Mouse (Mus musculus) limb, embryonic 12.5 days (tissue): ENCODE data around the gene Sardh. TPM values are rescaled to one million over a fixed set of nuclear protein-coding genes. Genes with fewer than 3 reads are reported as not detected.
A peak's percentile ranks its signal among the peaks of the same experiment; 100 is the strongest.

Experiments
- ATAC-seq: fragments of 200-750 bp; cut with Nextera tagmentation; 2 replicates; pipeline ENCODE4 v1.8.0; 2017; ENCODE audit warnings: low read depth, moderate TSS enrichment; ENCODE audit not compliant: insufficient number of reproducible peaks, insufficient read depth, low FRiP score, low TSS enrichment
- H3K27ac ChIP-seq: fragments of 300-500 bp; sonication (generic); 2 replicates; pipeline ENCODE4 v1.5.1; 2016; ENCODE audit warnings: mild to moderate bottlenecking, moderate library complexity
- H3K27me3 ChIP-seq: fragments of 300-500 bp; sonication (generic); 2 replicates; pipeline ENCODE4 v1.6.1; 2016; ENCODE audit warnings: mild to moderate bottlenecking, moderate library complexity
- H3K36me3 ChIP-seq: fragments of 300-500 bp; sonication (generic); 2 replicates; pipeline ENCODE4 v1.6.1; 2016; ENCODE audit warnings: mild to moderate bottlenecking, moderate library complexity
- H3K4me1 ChIP-seq: fragments of 300-500 bp; sonication (generic); replicated peaks from 2 replicates; pipeline ENCODE4 v1.6.1; 2016
- H3K4me2 ChIP-seq: fragments of 300-500 bp; sonication (generic); 2 replicates; pipeline ENCODE4 v1.6.1; 2016; ENCODE audit warnings: mild to moderate bottlenecking, moderate library complexity
- H3K4me3 ChIP-seq: fragments of 300-500 bp; sonication (generic); replicated peaks from 2 replicates; pipeline ENCODE4 v1.5.1; 2016; ENCODE audit warnings: mild to moderate bottlenecking
- H3K9ac ChIP-seq: fragments of 300-500 bp; sonication (generic); replicated peaks from 2 replicates; pipeline ENCODE4 v1.6.1; 2016; ENCODE audit warnings: mild to moderate bottlenecking, moderate library complexity
- H3K9me3 ChIP-seq: fragments of 300-500 bp; sonication (generic); 2 replicates; pipeline ENCODE4 v1.6.1; 2016; ENCODE audit warnings: mild to moderate bottlenecking, moderate library complexity
- WGBS: fragments of 180-500 bp; shearing (Covaris S2); methylation state at CpG from one replicate; pipeline ENCODE4 v1.1.7; 2016; 5-methylcytosine and 5-hydroxymethylcytosine counted together
- polyA plus RNA-seq: library from polyadenylated mRNA; unstranded; fragments of >200 nt; fragmentation: Nextera tagmentation; extraction: Ambion mirVana; gene quantifications from 2 replicates; pipeline ENCODE4 v1.2.1, GENCODE M21; 2016

Gene Sardh
- polyA plus RNA-seq, result 4.3 and 6.0 TPM in 2 replicates

DNA sequence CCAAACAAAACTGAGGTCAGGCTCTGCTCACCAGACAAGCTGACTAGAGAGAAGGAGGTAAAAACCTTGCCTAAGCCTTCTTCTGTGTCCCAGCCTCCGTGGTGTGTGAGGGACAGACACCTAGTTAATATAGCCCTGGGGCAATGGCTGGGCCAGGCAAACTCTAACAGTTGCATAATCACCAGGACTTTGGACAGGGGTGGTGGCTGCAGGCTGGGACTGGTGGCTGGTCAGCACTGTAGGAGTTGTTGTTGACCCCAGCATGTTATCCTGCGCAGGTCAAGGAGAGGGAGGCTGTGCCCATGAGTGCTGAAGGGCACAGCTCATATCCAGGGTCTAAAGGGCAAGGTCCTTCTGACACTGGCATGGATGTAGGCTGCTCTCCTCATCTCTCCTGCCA is at the start of gene Sardh:
Sardh (minus strand) TSS at position 127 of the 400 bp plus-strand sequence.
- H3K36me3 ChIP-seq, result no peaks in the 10 kb centered on the region
- ATAC-seq, result no peak
- no peak within 1 kb of the TSS for H3K9ac ChIP-seq
- peaks cover 13% of the 10 kb centered on the region for H3K4me1 ChIP-seq
- H3K27me3 ChIP-seq, result no peaks in the 10 kb centered on the region
- H3K9me3 ChIP-seq, result no peaks in the 10 kb centered on the region
- H3K4me2 ChIP-seq, result peak within 1 kb of the TSS; percentile 21; the same call in 1 of the 2 replicates
- WGBS, result 72% methylated on average over 2 of the region's 2 CpGs
- H3K27ac ChIP-seq, result peak within 1 kb of the TSS; percentile 50; the same call in 1 of the 2 replicates
- H3K4me3 ChIP-seq, result no peak within 1 kb of the TSS

DNA sequence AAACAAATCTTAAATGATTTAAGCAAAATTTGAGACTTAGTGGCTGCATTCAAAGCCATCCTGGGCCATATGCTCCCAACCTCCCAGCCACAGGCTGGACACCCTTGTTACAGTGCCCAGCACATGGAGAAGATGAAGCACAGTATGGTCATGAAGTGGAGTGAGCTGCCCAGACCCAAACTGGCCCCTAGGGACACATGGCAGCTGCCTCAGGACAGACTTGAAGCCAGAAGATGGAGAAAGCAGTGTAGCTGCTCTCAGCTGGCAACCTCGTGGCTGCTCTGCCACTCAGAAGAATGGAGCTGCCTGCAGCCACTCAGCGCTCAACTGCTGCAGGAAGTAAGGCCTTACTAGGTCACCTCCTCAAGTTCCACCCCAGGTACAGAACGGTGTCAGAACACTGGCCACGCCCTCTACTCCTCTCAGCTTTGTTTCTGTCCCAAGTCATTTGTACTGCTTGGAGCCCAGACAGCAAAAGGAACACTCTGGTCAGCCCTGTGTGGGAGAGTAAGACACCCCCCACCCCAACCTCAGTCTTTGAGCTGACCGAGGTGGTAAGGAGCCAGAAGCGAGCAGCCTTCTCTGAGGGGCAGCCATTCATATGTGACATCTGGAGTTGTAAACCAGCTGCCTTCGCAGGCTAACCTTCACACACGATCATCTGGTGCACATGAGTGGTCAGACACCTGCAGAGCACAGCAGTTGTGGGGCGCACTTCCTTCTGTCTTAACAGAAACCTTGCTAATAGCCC is 48.7 kb upstream of the Sardh start:
- Histone ChIP-seq H3K36me3 (peaks cover 26% of the 10 kb centered on the region), H3K4me1 (peaks cover 25% of the 10 kb centered on the region), H3K9me3 (no peaks in the 10 kb centered on the region), H3K9ac (no peak overlapping the region), H3K27me3 (no peaks in the 10 kb centered on the region), H3K4me2 (no peak overlapping the region), H3K27ac (0 out of 2 replicates have a peak overlapping the region, but pooled peaks have one; percentile 42), H3K4me3 (no peak overlapping the region)
- WGBS, result 39% methylated on average over 9 of the region's 9 CpGs
- ATAC-seq, result no peak

DNA sequence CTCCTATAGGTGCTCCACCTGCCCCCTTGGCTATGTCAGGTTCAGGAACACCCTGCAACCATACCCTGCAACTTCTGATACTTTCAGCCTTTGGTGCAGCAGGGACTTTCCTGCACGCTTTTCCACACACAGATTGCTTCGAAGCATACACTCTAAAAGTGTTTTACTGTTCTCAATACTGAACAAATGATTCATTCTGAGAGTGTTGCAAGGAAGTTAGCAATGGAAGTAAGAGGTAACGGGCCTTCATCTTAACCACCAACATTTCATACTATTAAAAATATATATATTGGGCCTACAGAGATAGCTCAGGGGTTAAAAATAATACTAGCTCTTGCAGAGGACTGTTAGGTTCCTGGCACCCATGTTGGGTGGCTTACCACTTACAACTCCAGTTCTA is 46.6 kb upstream of the Sardh start:
- Histone ChIP-seq H3K9me3 (no peaks in the 10 kb centered on the region), H3K27me3 (no peaks in the 10 kb centered on the region), H3K27ac (no peak overlapping the region), H3K9ac (no peak overlapping the region), H3K4me2 (no peak overlapping the region), H3K4me3 (no peak overlapping the region), H3K36me3 (peaks cover 45% of the 10 kb centered on the region), H3K4me1 (peaks cover 14% of the 10 kb centered on the region)
- no peak for ATAC-seq
- WGBS, result 95% methylated on average over 3 of the region's 3 CpGs

DNA sequence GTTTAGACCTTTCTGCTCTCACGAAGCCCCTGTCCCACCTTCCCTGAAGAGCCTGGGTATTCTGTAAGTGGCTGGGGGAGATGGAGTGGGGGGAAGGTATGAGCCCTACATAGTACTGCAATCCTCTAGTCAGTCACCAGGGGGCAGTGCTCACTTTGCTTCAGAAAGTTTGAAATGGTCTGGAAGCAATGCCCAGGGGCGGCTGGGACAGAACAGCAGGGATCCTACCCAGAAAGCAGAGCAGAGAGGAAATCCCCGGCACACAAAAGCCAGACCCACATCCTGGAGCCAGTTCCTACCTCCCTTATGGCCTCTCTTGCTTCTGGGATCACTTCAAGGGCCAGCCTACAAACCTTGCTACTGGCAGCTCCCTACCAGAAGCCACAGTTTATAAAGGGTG is 40.9 kb upstream of the Sardh start:
- peak; percentile 60 for ATAC-seq
- Histone ChIP-seq H3K36me3 (peaks cover 59% of the 10 kb centered on the region), H3K9me3 (no peaks in the 10 kb centered on the region), H3K27me3 (no peaks in the 10 kb centered on the region; the same call in 1 of the 2 replicates), H3K9ac (no peak overlapping the region), H3K27ac (peak overlapping the region; percentile 86), H3K4me1 (peaks cover 12% of the 10 kb centered on the region), H3K4me3 (no peak overlapping the region), H3K4me2 (no peak overlapping the region)
- WGBS, result 13% methylated on average over 3 of the region's 3 CpGs

DNA sequence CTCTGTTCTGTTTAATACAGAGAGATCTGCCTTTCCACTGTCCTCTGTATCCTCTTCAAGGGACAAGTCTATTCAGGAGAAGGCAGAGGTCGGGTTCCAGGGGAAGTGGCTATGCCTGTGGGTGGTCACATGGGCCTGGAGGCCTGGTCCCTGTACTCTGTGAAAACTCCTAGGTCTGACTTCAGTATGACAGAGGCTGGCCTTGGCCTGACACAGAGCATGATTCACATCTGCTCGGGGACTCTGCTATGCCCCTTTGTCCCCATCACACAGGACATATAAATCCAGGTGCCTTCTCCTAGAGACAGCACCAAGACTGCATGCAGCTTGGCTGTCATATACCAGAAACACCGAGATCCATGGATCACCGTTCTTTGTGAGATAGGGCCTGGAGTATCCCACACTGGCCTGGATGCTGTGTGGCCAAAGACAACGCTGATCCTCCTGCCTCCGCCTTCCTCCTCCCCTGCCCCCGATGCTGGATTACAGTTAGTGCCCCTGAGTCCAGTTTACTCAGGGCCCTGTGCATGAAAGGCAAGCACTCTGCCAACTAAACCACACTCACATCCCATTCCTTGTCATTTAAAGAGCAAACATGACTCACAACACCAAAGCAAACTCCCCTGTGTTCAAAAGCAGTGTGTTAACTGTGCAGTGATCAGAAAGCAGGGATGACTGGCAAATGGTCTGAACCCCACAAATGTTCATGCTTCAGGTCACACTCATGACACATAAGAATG is 39.0 kb upstream of the Sardh start:
- H3K4me2 ChIP-seq, result no peak overlapping the region
- no peak for ATAC-seq
- H3K9ac ChIP-seq, result no peak overlapping the region
- peaks cover 12% of the 10 kb centered on the region for H3K4me1 ChIP-seq
- WGBS, result 90% methylated on average over 7 of the region's 7 CpGs
- peaks cover 69% of the 10 kb centered on the region for H3K36me3 ChIP-seq
- no peaks in the 10 kb centered on the region for H3K9me3 ChIP-seq
- H3K27me3 ChIP-seq, result no peaks in the 10 kb centered on the region; the same call in 1 of the 2 replicates
- no peak overlapping the region for H3K27ac ChIP-seq
- H3K4me3 ChIP-seq, result no peak overlapping the region

DNA sequence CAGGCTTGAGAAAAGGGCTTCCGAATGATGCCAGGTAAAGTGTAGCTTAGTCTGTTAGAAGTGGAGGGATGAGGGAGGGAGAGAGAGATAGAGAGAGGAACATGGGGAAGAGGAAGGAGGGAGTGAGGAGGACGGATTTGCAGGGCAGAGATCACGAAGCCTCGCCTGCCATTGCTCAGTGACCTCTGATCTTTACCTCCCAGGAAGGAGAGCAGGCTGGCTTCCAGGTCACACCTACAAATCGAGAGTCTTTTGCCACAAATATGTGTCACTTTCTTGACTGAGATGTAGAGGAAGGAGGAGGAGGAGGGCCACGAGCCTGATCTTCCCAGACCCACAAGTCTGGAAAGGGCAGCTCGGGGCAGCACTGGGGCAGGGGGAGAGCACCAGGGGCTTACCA is 36.3 kb upstream of the Sardh start:
- Histone ChIP-seq H3K9me3 (no peaks in the 10 kb centered on the region), H3K4me3 (no peak overlapping the region), H3K27ac (no peak overlapping the region), H3K9ac (no peak overlapping the region), H3K4me1 (peaks cover 8% of the 10 kb centered on the region), H3K36me3 (peaks cover 62% of the 10 kb centered on the region), H3K27me3 (no peaks in the 10 kb centered on the region; the same call in 1 of the 2 replicates), H3K4me2 (no peak overlapping the region)
- no peak for ATAC-seq
- WGBS, result 72% methylated on average over 7 of the region's 7 CpGs

DNA sequence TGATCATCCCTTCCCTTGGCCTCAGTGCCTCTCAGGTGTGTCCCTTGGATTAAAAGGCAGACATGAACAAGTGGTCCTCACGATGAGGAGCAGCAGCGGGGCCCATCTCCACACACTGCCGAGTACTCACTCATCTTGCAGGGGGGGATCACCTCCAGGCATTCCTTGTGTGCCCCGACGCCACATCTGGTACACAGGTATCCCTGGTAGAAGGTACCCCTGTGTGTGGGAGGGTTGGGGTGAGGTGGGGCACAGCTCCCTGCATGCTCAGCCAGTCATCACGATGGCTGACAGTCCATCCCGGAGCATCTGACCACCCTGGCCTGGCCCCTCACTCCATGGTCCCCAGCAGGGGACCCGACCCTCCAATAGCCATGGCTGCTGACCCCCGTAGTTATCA is 33.6 kb upstream of the Sardh start:
- Histone ChIP-seq H3K4me1 (no peaks in the 10 kb centered on the region), H3K27me3 (no peaks in the 10 kb centered on the region; the same call in 1 of the 2 replicates), H3K9me3 (no peaks in the 10 kb centered on the region), H3K36me3 (peaks cover 73% of the 10 kb centered on the region), H3K4me3 (no peak overlapping the region), H3K27ac (no peak overlapping the region), H3K4me2 (no peak overlapping the region), H3K9ac (no peak overlapping the region)
- ATAC-seq, result no peak
- 88% methylated on average over 9 of the region's 9 CpGs for WGBS

DNA sequence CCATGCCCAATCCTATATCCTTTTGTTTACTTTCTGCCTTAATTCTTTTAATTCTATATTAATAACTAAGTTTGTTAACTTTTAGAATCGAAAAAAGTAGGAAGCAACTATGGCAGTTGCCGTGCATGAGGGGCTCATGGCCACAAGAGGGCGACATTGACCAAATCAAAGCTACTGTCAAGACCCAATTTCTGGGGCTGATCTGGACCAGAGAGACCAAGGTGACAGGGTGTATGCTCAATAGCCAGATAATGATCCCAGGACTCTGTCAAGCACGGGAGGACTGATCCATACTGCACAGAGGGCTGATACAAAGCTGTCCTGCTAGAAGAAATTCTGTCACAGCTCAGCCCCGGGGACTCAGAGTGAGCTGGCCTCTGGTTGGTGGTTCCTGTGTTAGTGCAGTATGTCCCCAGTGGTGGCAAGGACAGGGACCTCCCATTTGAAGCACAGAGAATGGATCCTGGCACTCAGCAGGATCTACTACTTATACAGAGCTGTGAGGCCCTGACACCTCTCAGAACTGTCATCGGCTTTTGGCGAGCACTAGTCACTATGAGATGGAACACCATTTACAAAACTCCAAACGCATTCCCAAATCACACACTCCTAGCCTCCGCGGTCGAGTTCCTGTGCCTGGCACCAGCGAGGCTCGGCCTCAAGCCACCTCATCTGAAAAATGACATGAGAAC is 32.9 kb upstream of the Sardh start:
- Histone ChIP-seq H3K9me3 (no peaks in the 10 kb centered on the region), H3K4me3 (no peak overlapping the region), H3K36me3 (peaks cover 73% of the 10 kb centered on the region), H3K4me2 (no peak overlapping the region), H3K27ac (no peak overlapping the region), H3K9ac (no peak overlapping the region), H3K4me1 (no peaks in the 10 kb centered on the region), H3K27me3 (no peaks in the 10 kb centered on the region)
- whole genome bisulfite sequencing, result 71% methylated on average over 13 of the region's 13 CpGs
- no peak; the same call in 1 of the 2 replicates for ATAC-seq

DNA sequence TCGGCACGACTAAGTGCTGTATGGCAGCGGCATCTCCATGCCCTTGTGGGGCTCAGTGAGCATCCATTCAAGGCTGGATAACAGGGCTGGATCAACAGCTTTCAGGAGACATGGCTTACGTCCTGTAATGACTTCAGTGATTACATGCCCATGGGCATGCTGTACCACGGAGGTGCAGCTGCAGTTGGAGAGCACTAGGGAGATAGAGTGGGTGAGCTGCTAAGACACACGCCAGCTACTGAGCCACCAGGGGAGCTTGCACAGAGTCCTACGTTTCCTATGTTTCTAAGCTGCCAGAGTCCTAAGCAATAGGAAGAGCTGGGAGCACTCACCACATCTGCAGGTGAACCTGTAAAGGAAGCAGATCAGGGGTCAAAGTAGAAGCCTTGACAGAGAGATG is 30.7 kb upstream of the Sardh start:
- Histone ChIP-seq H3K4me3 (no peak overlapping the region), H3K4me1 (no peaks in the 10 kb centered on the region), H3K36me3 (peaks cover 85% of the 10 kb centered on the region), H3K9me3 (peaks cover 6% of the 10 kb centered on the region; the same call in 1 of the 2 replicates), H3K4me2 (no peak overlapping the region), H3K27me3 (no peaks in the 10 kb centered on the region), H3K9ac (no peak overlapping the region), H3K27ac (no peak overlapping the region)
- 92% methylated on average over 7 of the region's 7 CpGs for WGBS
- ATAC-seq, result no peak

DNA sequence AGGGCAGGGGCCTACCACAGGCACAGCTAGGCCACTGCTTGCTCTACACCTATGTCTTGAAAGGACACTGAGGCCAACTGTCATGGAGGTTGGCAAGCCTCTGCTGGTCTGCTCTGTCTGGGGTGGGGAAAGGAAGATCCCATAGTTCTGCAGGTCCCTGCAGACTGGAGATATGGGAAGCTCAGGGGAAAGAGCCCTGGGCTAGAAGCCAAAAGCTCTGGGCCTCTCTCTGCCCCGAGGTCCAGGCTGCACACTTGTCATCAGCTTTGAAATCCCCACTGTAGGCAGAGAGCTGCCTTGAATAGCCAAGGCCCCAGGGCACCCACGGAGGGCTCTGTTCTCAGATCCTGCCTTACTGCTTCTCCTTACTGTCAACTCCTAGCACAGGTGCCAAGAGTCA is 20.2 kb upstream of the Sardh start:
- H3K36me3 ChIP-seq, result peaks cover 91% of the 10 kb centered on the region
- H3K4me3 ChIP-seq, result no peak overlapping the region
- H3K4me1 ChIP-seq, result no peaks in the 10 kb centered on the region
- H3K27me3 ChIP-seq, result no peaks in the 10 kb centered on the region
- H3K4me2 ChIP-seq, result no peak overlapping the region
- ATAC-seq, result no peak
- H3K9me3 ChIP-seq, result no peaks in the 10 kb centered on the region
- no peak overlapping the region for H3K9ac ChIP-seq
- 76% methylated on average over 2 of the region's 2 CpGs for WGBS
- H3K27ac ChIP-seq, result no peak overlapping the region

DNA sequence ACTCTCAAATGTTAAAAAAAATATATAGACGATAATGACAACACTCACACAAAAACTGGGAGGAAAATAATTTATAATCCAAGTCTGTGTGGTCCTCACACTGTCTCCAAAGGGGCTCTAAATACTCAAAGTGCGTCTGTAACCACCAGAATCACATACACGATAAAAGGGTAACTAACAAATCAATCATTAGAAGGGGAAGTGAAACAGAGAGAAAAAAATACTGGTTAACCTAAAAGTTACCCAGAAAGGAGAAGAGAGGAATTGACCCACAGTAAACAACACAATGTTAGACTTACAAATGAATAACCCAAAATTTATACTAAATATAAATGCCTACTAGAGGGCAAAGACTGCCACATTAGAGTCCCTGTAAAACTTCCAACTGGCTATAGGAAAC is 17.7 kb upstream of the Sardh start:
- H3K27ac ChIP-seq, result no peak overlapping the region
- peaks cover 80% of the 10 kb centered on the region for H3K36me3 ChIP-seq
- no peak for ATAC-seq
- WGBS, result 87% methylated on average over 3 of the region's 3 CpGs
- no peaks in the 10 kb centered on the region for H3K27me3 ChIP-seq
- H3K9me3 ChIP-seq, result no peaks in the 10 kb centered on the region
- H3K4me3 ChIP-seq, result no peak overlapping the region
- no peak overlapping the region for H3K4me2 ChIP-seq
- no peaks in the 10 kb centered on the region for H3K4me1 ChIP-seq
- no peak overlapping the region for H3K9ac ChIP-seq
